Mouse (Mus musculus) heart, adult 2 months (tissue): ENCODE data around the gene Arl4c.
"Not testable (repeated sequence)": the region's sequence is repeated elsewhere in the genome, so short reads cannot be mapped to it uniquely, and the experiment has no call there.

Experiments
- CTCF ChIP-seq: fragments of 200-600 bp; IDR thresholded peaks from 2 replicates; pipeline ENCODE4 v1.8.1; 2022; ENCODE audit warnings: antibody characterized with exemption, mild to moderate bottlenecking, moderate library complexity
- EP300 ChIP-seq: fragments of 200-500 bp; IDR thresholded peaks from 2 replicates; pipeline ENCODE4 v1.6.1; 2011; ENCODE audit warnings: low read depth, low read length, control low read depth; ENCODE audit not compliant: insufficient read depth
- POLR2A ChIP-seq: fragments of 200-500 bp; IDR thresholded peaks from 2 replicates; pipeline ENCODE4 v1.6.1; 2011; ENCODE audit warnings: mild to moderate bottlenecking, low read depth, low read length, control low read depth; ENCODE audit not compliant: insufficient read depth

GRCm38 (mm10) chr1:88636579-88637161 lies 65.4 kb downstream of the Arl4c start:
- TF ChIP-seq CTCF, EP300, POLR2A: not testable (repeated sequence)
